Comparison of ENCODE assay signal across 15 mouse cellular contexts in the genomic region with DNA sequence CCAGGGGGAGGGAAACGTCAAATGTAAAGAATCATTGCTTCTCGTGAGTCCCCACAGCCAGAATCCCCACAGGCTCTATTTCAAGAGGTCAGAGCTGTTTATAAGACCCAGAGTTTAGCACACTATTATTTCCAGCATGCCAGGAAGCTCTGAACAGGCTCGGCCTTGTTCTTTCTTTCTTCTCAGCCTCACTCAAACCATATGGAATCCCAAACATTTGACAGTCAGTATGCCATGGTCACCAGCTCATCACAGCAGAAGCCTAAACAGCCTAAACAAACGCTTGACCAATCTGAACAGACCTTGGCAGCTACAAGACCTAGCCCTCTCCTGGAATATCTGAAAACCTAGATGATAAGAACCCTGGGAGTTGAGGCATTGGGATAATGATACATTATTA.
"Had no signal": no experiment of that assay in that cellular context is flagged by ENCODE, and none has a peak within 500 bp of the region (broad histone marks: within the 10 kb centered on the region; RNA-seq: fewer than 3 reads in every experiment).

No protein-coding gene starts in this region.

- H3K4me3 ChIP-seq: limb, embryonic 12.5 days; liver, embryonic 13.5 days; midbrain, embryonic 10.5 days; midbrain, embryonic 15.5 days; neural tube, embryonic 12.5 days; stomach, embryonic 15.5 days had no signal

- H3K4me1 ChIP-seq: limb, embryonic 12.5 days; liver, embryonic 13.5 days; midbrain, embryonic 10.5 days; midbrain, embryonic 15.5 days; neural tube, embryonic 12.5 days; stomach, embryonic 15.5 days had no signal

- DNase-seq: kidney, adult 9 months; kidney, postnatal 36 days; liver; liver, embryonic 13.5 days; liver, postnatal 0 days; lung, postnatal 36 days; right cerebral cortex, postnatal 4 days; spleen, adult 18-20 months; thymus, postnatal 14 days had no signal

- H3K36me3 ChIP-seq: limb, embryonic 12.5 days; liver, embryonic 13.5 days; midbrain, embryonic 10.5 days; midbrain, embryonic 15.5 days; neural tube, embryonic 12.5 days; stomach, embryonic 15.5 days had no signal

- H3K4me2 ChIP-seq: limb, embryonic 12.5 days; liver, embryonic 13.5 days; midbrain, embryonic 15.5 days; neural tube, embryonic 12.5 days; stomach, embryonic 15.5 days had no signal

- H3K27ac ChIP-seq: kidney, postnatal 0 days; limb, embryonic 12.5 days; liver, embryonic 13.5 days; midbrain, embryonic 10.5 days; midbrain, embryonic 15.5 days; neural tube, embryonic 12.5 days; stomach, embryonic 15.5 days had no signal

- H3K9ac ChIP-seq: limb, embryonic 12.5 days; liver, embryonic 13.5 days; liver, postnatal 0 days; midbrain, embryonic 15.5 days; neural tube, embryonic 12.5 days; stomach, embryonic 15.5 days had no signal

- H3K9me3 ChIP-seq: limb, embryonic 12.5 days; liver, embryonic 13.5 days; midbrain, embryonic 10.5 days; midbrain, embryonic 15.5 days; neural tube, embryonic 12.5 days; stomach, embryonic 15.5 days had no signal

- H3K27me3 ChIP-seq: limb, embryonic 12.5 days; liver, embryonic 13.5 days; midbrain, embryonic 15.5 days; neural tube, embryonic 12.5 days; stomach, embryonic 15.5 days had no signal

- ATAC-seq: liver, postnatal 0 days; midbrain, embryonic 15.5 days had no signal
